Mouse (Mus musculus) embryonic fibroblast, embryonic 13.5 days (primary cell): ENCODE data around the gene Elovl5.

Experiments used
- CTCF ChIP-seq: IDR thresholded peaks from 2 replicates; pipeline ENCODE4 v1.5.1; 2011; ENCODE audit warnings: mild to moderate bottlenecking, control low read depth, low read length, moderate library complexity, borderline replicate concordance; ENCODE audit not compliant: insufficient read depth
- POLR2A ChIP-seq: IDR thresholded peaks from 2 replicates; pipeline ENCODE4 v1.6.1; 2011; ENCODE audit warnings: low read depth, mild to moderate bottlenecking, control low read depth, low read length, moderate library complexity

DNA sequence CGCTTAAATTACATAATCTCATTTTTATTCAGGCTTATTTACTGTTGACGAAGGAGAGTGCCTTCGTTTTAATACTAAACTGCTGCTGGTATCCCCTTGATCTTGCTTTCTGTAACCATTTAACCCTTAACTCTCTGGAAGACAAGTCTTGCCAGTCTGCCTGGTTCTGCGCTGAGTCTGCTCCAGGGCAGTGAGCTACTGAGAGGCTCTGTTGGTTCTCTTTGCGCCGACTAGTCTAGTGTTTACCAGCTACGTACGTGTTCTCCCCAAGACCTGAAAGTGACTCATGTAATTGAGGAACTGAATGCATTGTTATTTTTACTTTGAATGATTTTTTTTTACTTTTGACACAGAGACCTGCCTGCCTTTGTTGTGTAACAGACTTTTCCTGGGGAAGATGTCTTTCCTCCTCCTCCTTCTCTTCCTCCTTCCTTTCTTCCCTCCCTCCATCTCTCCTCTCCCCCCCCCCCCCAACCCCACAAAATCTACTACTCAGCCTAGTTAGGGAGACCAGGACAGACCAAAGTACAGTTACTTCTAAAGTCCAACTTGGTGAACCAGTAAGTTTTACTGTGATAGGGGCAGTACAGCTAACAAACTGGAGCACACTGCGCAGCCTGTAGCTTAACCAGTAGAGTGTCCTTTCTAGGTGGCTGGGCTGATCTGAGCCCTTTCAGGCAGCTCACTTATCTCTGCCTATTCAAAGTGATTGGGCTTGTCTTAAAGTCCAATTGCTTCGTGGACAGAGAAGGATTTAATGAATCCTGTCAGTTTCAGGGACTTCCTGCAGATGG is 18.9 kb downstream of the Elovl5 start:
- TF ChIP-seq CTCF: no peak
- no peak for TF ChIP-seq POLR2A
